In genomic region chr8:111912860-111913432, GRCm38 (mm10) we compare ENCODE assay signal across 8 mouse cellular contexts. TPM values are rescaled to one million over a fixed set of nuclear protein-coding genes. Genes with fewer than 3 reads are reported as not detected.
DNase-seq lines count a peak whose midpoint lies in the region; ATAC-seq and TF ChIP-seq lines count a peak whose summit lies in the region.

No protein-coding gene starts in this region.

- no peaks in the 10 kb centered on the region for H3K9me3 ChIP-seq in lung, embryonic 14.5 days (ENCODE audit: low read depth, low read length)
- H3K9me3 ChIP-seq in forebrain, embryonic 16.5 days (ENCODE audit: control insufficient read depth, low read length): no peaks in the 10 kb centered on the region
- H3K9me3 ChIP-seq in limb, embryonic 13.5 days: no peaks in the 10 kb centered on the region

- peaks cover 16% of the 10 kb centered on the region; the same call in 1 of the 2 replicates for H3K27me3 ChIP-seq in lung, embryonic 14.5 days (ENCODE audit: insufficient read depth, low read length)
- no peaks in the 10 kb centered on the region for H3K27me3 ChIP-seq in forebrain, embryonic 16.5 days (replicated peaks; ENCODE audit: control insufficient read depth, insufficient read depth, low read length)
- H3K27me3 ChIP-seq in limb, embryonic 13.5 days: peaks cover 23% of the 10 kb centered on the region
- H3K27me3 ChIP-seq in kidney, adult 2 months (replicated peaks; ENCODE audit: control insufficient read depth, insufficient read depth, low read length): no peaks in the 10 kb centered on the region; the same call in none of the 2 replicates

- H3K4me1 ChIP-seq in lung, embryonic 14.5 days (ENCODE audit: insufficient read depth): no peaks in the 10 kb centered on the region
- H3K4me1 ChIP-seq in forebrain, embryonic 16.5 days (replicated peaks; ENCODE audit: control insufficient read depth, insufficient read depth, low read length): peaks cover 30% of the 10 kb centered on the region
- H3K4me1 ChIP-seq in limb, embryonic 13.5 days: peaks cover 26% of the 10 kb centered on the region
- H3K4me1 ChIP-seq in kidney, adult 2 months (ENCODE audit: control insufficient read depth, insufficient read depth, low read length): no peaks in the 10 kb centered on the region

- ATAC-seq in lung, embryonic 14.5 days (ENCODE audit: insufficient read depth): peak; percentile 45
- peak; percentile 84 for ATAC-seq in forebrain, embryonic 16.5 days
- peak; percentile 68 for ATAC-seq in limb, embryonic 13.5 days (ENCODE audit: low FRiP score, low read depth)
- no peak for ATAC-seq in inflammation-experienced regulatory T-cells, adult 6 months

- peak; percentile 32 for DNase-seq in adrenal gland, postnatal 14 days
- no peak for DNase-seq in adrenal gland, adult 18-20 months (ENCODE audit: low spot score in 2 of 2)
- peak; percentile 31 for DNase-seq in lung, embryonic 14.5 days
- no peak for DNase-seq in lung, postnatal 25 days (ENCODE audit: low spot score)
- DNase-seq in kidney, adult 2 months: no peak

- H3K4me2 ChIP-seq in lung, embryonic 14.5 days: no peak overlapping the region
- H3K4me2 ChIP-seq in forebrain, embryonic 16.5 days (ENCODE audit: low read length): peak overlapping the region; percentile 26
- peak overlapping the region; percentile 41 for H3K4me2 ChIP-seq in limb, embryonic 13.5 days (replicated peaks)

- H3K27ac ChIP-seq in lung, embryonic 14.5 days (ENCODE audit: low read depth): no peak overlapping the region
- H3K27ac ChIP-seq in forebrain, embryonic 16.5 days (ENCODE audit: low read length): peak overlapping the region; percentile 66
- H3K27ac ChIP-seq in limb, embryonic 13.5 days: peak overlapping the region; percentile 22; the same call in 1 of the 2 replicates
- no peak overlapping the region for H3K27ac ChIP-seq in kidney, adult 2 months (ENCODE audit: insufficient read depth, low read depth, low read length)

- H3K36me3 ChIP-seq in lung, embryonic 14.5 days (ENCODE audit: insufficient read depth): no peaks in the 10 kb centered on the region
- no peaks in the 10 kb centered on the region for H3K36me3 ChIP-seq in forebrain, embryonic 16.5 days (ENCODE audit: control insufficient read depth, insufficient read depth)
- peaks cover 22% of the 10 kb centered on the region for H3K36me3 ChIP-seq in limb, embryonic 13.5 days
- no peaks in the 10 kb centered on the region for H3K36me3 ChIP-seq in kidney, adult 2 months (ENCODE audit: control insufficient read depth, insufficient read depth, low read length)

- WGBS in lung, embryonic 14.5 days: 51% methylated on average over 12 of the region's 12 CpGs
- WGBS in forebrain, embryonic 16.5 days: 17% methylated on average over 12 of the region's 12 CpGs
- WGBS in limb, embryonic 13.5 days: 34% methylated on average over 12 of the region's 12 CpGs
- WGBS in kidney, adult 2 months: 58% methylated on average over 12 of the region's 12 CpGs

- no peak overlapping the region for H3K9ac ChIP-seq in lung, embryonic 14.5 days
- H3K9ac ChIP-seq in forebrain, embryonic 16.5 days (replicated peaks; ENCODE audit: low read depth, low read length): no peak overlapping the region
- H3K9ac ChIP-seq in limb, embryonic 13.5 days: no peak overlapping the region

- no peak overlapping the region for H3K4me3 ChIP-seq in lung, embryonic 14.5 days (ENCODE audit: low read depth, low read length)
- no peak overlapping the region for H3K4me3 ChIP-seq in forebrain, embryonic 16.5 days (replicated peaks; ENCODE audit: low read length)
- no peak overlapping the region for H3K4me3 ChIP-seq in limb, embryonic 13.5 days
- H3K4me3 ChIP-seq in kidney, adult 2 months (ENCODE audit: insufficient read depth, low read depth, low read length): no peak overlapping the region

- peak; percentile 39 for TF ChIP-seq CTCF in lung, embryonic 14.5 days (IDR thresholded peaks at IDR 0.05; ENCODE audit: low read depth)
- no peak for TF ChIP-seq CTCF in kidney, adult 2 months (conservative IDR thresholded peaks at IDR 0.05; ENCODE audit: insufficient read depth, insufficient read length, low read depth, low read length)

- TF ChIP-seq POLR2A in kidney, adult 2 months (IDR thresholded peaks at IDR 0.05; ENCODE audit: low read depth, low read length): no peak

RNA-seq across cellular contexts. Expression of gene Chst5, which starts 2.7 kb away (rescaled TPM):
- not detected in 2 replicates for total RNA-seq in adrenal gland, postnatal 14 days (2021)
- not detected for total RNA-seq in adrenal gland, adult 18-20 months (2021)
- polyA plus RNA-seq in lung, embryonic 14.5 days (2014; fragmentation: Nextera tagmentation; extraction: Ambion mirVana): 5.3 and 6.6 TPM in 2 replicates
- 2.3 and 2.6 TPM in 2 replicates for polyA plus RNA-seq in forebrain, embryonic 16.5 days (2015; fragmentation: Nextera tagmentation; extraction: Ambion mirVana)
- 7.2 and 7.9 TPM in 2 replicates for polyA plus RNA-seq in limb, embryonic 13.5 days (2015; fragmentation: Nextera tagmentation; extraction: Ambion mirVana)
- polyA plus RNA-seq in inflammation-experienced regulatory T-cells, adult 6 months (2017; shearing (Covaris generic)): not detected
- 0.06 TPM in 1 of 2 replicates, not detected in the other for polyA plus RNA-seq in kidney, adult 2 months (2012; rRNA removed)

RNA-seq across cellular contexts. Expression of gene Tmem231, which starts 20.7 kb away (rescaled TPM):
- 5.3 and 5.5 TPM in 2 replicates for total RNA-seq in adrenal gland, postnatal 14 days (2021)
- 1 to 10 TPM; 5.3 to 5.7 TPM for total RNA-seq in adrenal gland, adult 18-20 months (2021)
- polyA plus RNA-seq in lung, embryonic 14.5 days (2014; fragmentation: Nextera tagmentation; extraction: Ambion mirVana): 18.7 and 18.9 TPM in 2 replicates
- 14.1 and 14.3 TPM in 2 replicates for polyA plus RNA-seq in forebrain, embryonic 16.5 days (2015; fragmentation: Nextera tagmentation; extraction: Ambion mirVana)
- polyA plus RNA-seq in limb, embryonic 13.5 days (2015; fragmentation: Nextera tagmentation; extraction: Ambion mirVana): 22.4 and 24.6 TPM in 2 replicates
- polyA plus RNA-seq in inflammation-experienced regulatory T-cells, adult 6 months (2017; shearing (Covaris generic)): 1 to 10 TPM in 2 of 3 experiments, under 1 TPM in 1; 0.97 to 2.0 (median 1.7) TPM
- 11.2 and 13.6 TPM in 2 replicates for polyA plus RNA-seq in kidney, adult 2 months (2012; rRNA removed)

RNA-seq across cellular contexts. Expression of gene Gabarapl2, which starts 27.6 kb away (rescaled TPM):
- 124 and 128 TPM in 2 replicates for total RNA-seq in adrenal gland, postnatal 14 days (2021)
- 100 to 1,000 TPM; 156 to 173 TPM for total RNA-seq in adrenal gland, adult 18-20 months (2021)
- polyA plus RNA-seq in lung, embryonic 14.5 days (2014; fragmentation: Nextera tagmentation; extraction: Ambion mirVana): 147 and 163 TPM in 2 replicates
- 479 and 491 TPM in 2 replicates for polyA plus RNA-seq in forebrain, embryonic 16.5 days (2015; fragmentation: Nextera tagmentation; extraction: Ambion mirVana)
- polyA plus RNA-seq in limb, embryonic 13.5 days (2015; fragmentation: Nextera tagmentation; extraction: Ambion mirVana): 163 and 169 TPM in 2 replicates
- polyA plus RNA-seq in inflammation-experienced regulatory T-cells, adult 6 months (2017; shearing (Covaris generic)): 100 to 1,000 TPM; 252 to 286 (median 255) TPM
- 53.3 and 74.1 TPM in 2 replicates for polyA plus RNA-seq in kidney, adult 2 months (2012; rRNA removed)

RNA-seq across cellular contexts. Expression of gene Tmem170, which starts 36.4 kb away (rescaled TPM):
- total RNA-seq in adrenal gland, postnatal 14 days (2021): 5.8 and 6.5 TPM in 2 replicates
- total RNA-seq in adrenal gland, adult 18-20 months (2021): 1 to 10 TPM; 5.6 to 6.6 TPM
- polyA plus RNA-seq in lung, embryonic 14.5 days (2014; fragmentation: Nextera tagmentation; extraction: Ambion mirVana): 7.0 and 7.3 TPM in 2 replicates
- polyA plus RNA-seq in forebrain, embryonic 16.5 days (2015; fragmentation: Nextera tagmentation; extraction: Ambion mirVana): 3.6 and 3.8 TPM in 2 replicates
- 7.5 and 8.6 TPM in 2 replicates for polyA plus RNA-seq in limb, embryonic 13.5 days (2015; fragmentation: Nextera tagmentation; extraction: Ambion mirVana)
- 1 to 10 TPM; 5.2 to 7.5 (median 7.2) TPM for polyA plus RNA-seq in inflammation-experienced regulatory T-cells, adult 6 months (2017; shearing (Covaris generic))
- 6.0 and 6.9 TPM in 2 replicates for polyA plus RNA-seq in kidney, adult 2 months (2012; rRNA removed)

RNA-seq across cellular contexts. Expression of gene Cfdp1, which starts 58.9 kb away (rescaled TPM):
- total RNA-seq in adrenal gland, postnatal 14 days (2021): 82.4 and 83.1 TPM in 2 replicates
- total RNA-seq in adrenal gland, adult 18-20 months (2021): 10 to 100 TPM; 68.2 to 77.9 TPM
- polyA plus RNA-seq in lung, embryonic 14.5 days (2014; fragmentation: Nextera tagmentation; extraction: Ambion mirVana): 195 and 200 TPM in 2 replicates
- polyA plus RNA-seq in forebrain, embryonic 16.5 days (2015; fragmentation: Nextera tagmentation; extraction: Ambion mirVana): 175 and 190 TPM in 2 replicates
- polyA plus RNA-seq in limb, embryonic 13.5 days (2015; fragmentation: Nextera tagmentation; extraction: Ambion mirVana): 260 and 262 TPM in 2 replicates
- 100 to 1,000 TPM; 110 to 121 (median 120) TPM for polyA plus RNA-seq in inflammation-experienced regulatory T-cells, adult 6 months (2017; shearing (Covaris generic))
- 7.2 and 12.5 TPM in 2 replicates for polyA plus RNA-seq in kidney, adult 2 months (2012; rRNA removed)

Comparison
In these comparisons a context has a peak if more than half of its experiments do, and no peak if none do; other contexts are left out.
1. DNase-seq: peak in adrenal gland, postnatal 14 days (single experiment) and lung, embryonic 14.5 days (single experiment); none in adrenal gland, adult 18-20 months (0 of 2), lung, postnatal 25 days (single experiment) and kidney, adult 2 months (single experiment).
2. H3K27ac ChIP-seq: peak in forebrain, embryonic 16.5 days (single experiment) and limb, embryonic 13.5 days (single experiment); none in lung, embryonic 14.5 days (single experiment) and kidney, adult 2 months (single experiment).